Mouse (Mus musculus) limb, embryonic 14.5 days (tissue): Measurements from ENCODE around the gene Tdrd7. TPM values are rescaled to one million over a fixed set of nuclear protein-coding genes. Genes with fewer than 3 reads are reported as not detected.
A peak's percentile ranks its signal among the peaks of the same experiment; 100 is the strongest.

Experiments used
- ATAC-seq: fragments of 200-750 bp; cut with Nextera tagmentation; 2 replicates; pipeline ENCODE4 v1.8.0; 2017; ENCODE audit warnings: low read depth, moderate number of reproducible peaks, moderate TSS enrichment; ENCODE audit not compliant: low FRiP score
- DNase-seq: peaks from one replicate; pipeline ENCODE4 v3.0.0-alpha.2; 2015; ENCODE audit warnings: low spot score
- H3K27ac ChIP-seq: fragments of 300-500 bp; sonication (generic); replicated peaks from 2 replicates; pipeline ENCODE4 v1.5.1; 2014; ENCODE audit warnings: low read depth, mild to moderate bottlenecking, low read length, moderate library complexity, mixed read lengths
- H3K27me3 ChIP-seq: fragments of 300-500 bp; sonication (generic); 2 replicates; pipeline ENCODE4 v1.6.1; 2014; ENCODE audit warnings: low read length, mixed read lengths; ENCODE audit not compliant: control insufficient read depth, insufficient read depth
- H3K36me3 ChIP-seq: fragments of 300-500 bp; sonication (generic); 2 replicates; pipeline ENCODE4 v1.6.1; 2014; ENCODE audit warnings: mild to moderate bottlenecking, low read length, moderate library complexity, mixed read lengths; ENCODE audit not compliant: control insufficient read depth, insufficient read depth
- H3K4me1 ChIP-seq: fragments of 300-500 bp; sonication (generic); 2 replicates; pipeline ENCODE4 v1.6.1; 2014; ENCODE audit warnings: antibody characterized with exemption, low read length, mixed read lengths; ENCODE audit not compliant: control insufficient read depth, insufficient read depth
- H3K4me2 ChIP-seq: fragments of 300-500 bp; sonication (generic); replicated peaks from 2 replicates; pipeline ENCODE4 v1.6.1; 2014; ENCODE audit warnings: low read depth, mild to moderate bottlenecking, low read length, moderate library complexity; ENCODE audit not compliant: severe bottlenecking
- H3K4me3 ChIP-seq: fragments of 300-500 bp; sonication (generic); replicated peaks from 2 replicates; pipeline ENCODE4 v1.5.1; 2014; ENCODE audit warnings: low read length
- H3K9ac ChIP-seq: fragments of 300-500 bp; sonication (generic); 2 replicates; pipeline ENCODE4 v1.6.1; 2014; ENCODE audit warnings: mild to moderate bottlenecking, low read depth, low read length, moderate library complexity; ENCODE audit not compliant: severe bottlenecking
- H3K9me3 ChIP-seq: fragments of 300-500 bp; sonication (generic); 2 replicates; pipeline ENCODE4 v1.6.1; 2016; ENCODE audit warnings: low read length; ENCODE audit not compliant: control insufficient read depth
- POLR2A ChIP-seq: fragments of 200-500 bp; IDR thresholded peaks from 2 replicates; pipeline ENCODE4 v1.8.0; 2012; ENCODE audit warnings: inconsistent platforms, mild to moderate bottlenecking, moderate library complexity, borderline replicate concordance; ENCODE audit not compliant: insufficient read depth, insufficient read length; ENCODE audit errors: extremely low read depth
- WGBS: fragments of 180-500 bp; shearing (Covaris S2); extraction: QIAGEN DNeasy Blood & Tissue Kit; methylation state at CpG from one replicate; pipeline ENCODE4 v1.1.7; 2014; 5-methylcytosine and 5-hydroxymethylcytosine counted together
- polyA plus RNA-seq, 2 experiments: library from polyadenylated mRNA; depleted of rRNA in 1 of 2; stranded (reverse) in 1 of 2; unstranded in 1 of 2; fragments of >200 nt; fragmentation: Nextera tagmentation in 1 of 2; extraction: Ambion mirVana in 1 of 2; gene quantifications; 2 replicates each; pipeline versions ENCODE4 v1.2.1 to v1.2.3; 2012 to 2014

The Tdrd7 gene
- polyA plus RNA-seq, 2 experiments: 12.7 to 12.9 TPM

DNA sequence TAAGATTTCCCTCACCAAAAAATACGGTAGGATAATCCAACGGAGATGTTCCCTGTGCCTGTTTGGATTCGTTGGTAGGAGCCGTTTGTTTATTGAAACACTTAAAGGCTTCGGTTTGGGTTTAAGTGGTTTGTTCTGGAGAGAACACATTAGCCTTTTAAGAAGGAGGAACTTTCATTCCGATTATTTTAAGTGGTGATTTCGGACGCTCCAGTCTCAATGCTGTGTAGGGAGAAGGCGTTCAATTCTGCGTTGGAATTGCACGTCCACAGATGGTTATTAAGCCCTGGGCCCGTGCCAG, 73.4 kb downstream of the Tdrd7 start:
- 11% methylated on average over 12 of the region's 12 CpGs for WGBS
- Histone ChIP-seq H3K9me3 (no peaks in the 10 kb centered on the region), H3K4me3 (peak overlapping the region; percentile 54), H3K27me3 (peaks cover 35% of the 10 kb centered on the region), H3K4me1 (peaks cover 5% of the 10 kb centered on the region; the same call in 1 of the 2 replicates), H3K9ac (no peak overlapping the region; the same call in 1 of the 2 replicates), H3K4me2 (peak overlapping the region; percentile 99), H3K36me3 (no peaks in the 10 kb centered on the region), H3K27ac (no peak overlapping the region)
- DNase-seq (no peak), ATAC-seq (no peak)
- no peak for TF ChIP-seq POLR2A

- Histone ChIP-seq H3K36me3 (no peaks in the 10 kb centered on the region), H3K9me3 (no peaks in the 10 kb centered on the region), H3K27ac (no peak within 1 kb of the TSS), H3K4me3 (peak within 1 kb of the TSS; percentile 54), H3K27me3 (peaks cover 35% of the 10 kb centered on the region), H3K4me2 (peak within 1 kb of the TSS; percentile 99), H3K4me1 (peaks cover 5% of the 10 kb centered on the region; the same call in 1 of the 2 replicates), H3K9ac (peak within 1 kb of the TSS; percentile 60)
- TF ChIP-seq POLR2A: no peak
- DNase-seq (no peak), ATAC-seq (peak; percentile 39; the same call in 1 of the 2 replicates)
- 1% methylated on average over 34 of the region's 72 CpGs for WGBS
Observed at GRCm38 (mm10) chr4:46038892-46039751, 74.0 kb downstream of the Tdrd7 start, which contains the start of gene Tmod1. Gene Tmod1 (plus strand): TSS chr4:46038935.

GRCm38 (mm10) chr4:46039899-46040298, 74.8 kb downstream of the Tdrd7 start:
- Histone ChIP-seq H3K27me3 (peaks cover 35% of the 10 kb centered on the region), H3K4me1 (peaks cover 5% of the 10 kb centered on the region; the same call in 1 of the 2 replicates), H3K9ac (no peak overlapping the region), H3K4me2 (peak overlapping the region; percentile 99), H3K36me3 (no peaks in the 10 kb centered on the region), H3K9me3 (no peaks in the 10 kb centered on the region), H3K27ac (no peak overlapping the region), H3K4me3 (peak overlapping the region; percentile 54)
- ATAC-seq (no peak), DNase-seq (no peak)
- WGBS: 18% methylated on average over 6 of the region's 6 CpGs
- TF ChIP-seq POLR2A: no peak

- Histone ChIP-seq H3K27ac (no peak overlapping the region), H3K9me3 (no peaks in the 10 kb centered on the region), H3K4me1 (peaks cover 5% of the 10 kb centered on the region; the same call in 1 of the 2 replicates), H3K4me2 (no peak overlapping the region), H3K9ac (no peak overlapping the region), H3K4me3 (no peak overlapping the region), H3K36me3 (no peaks in the 10 kb centered on the region), H3K27me3 (peaks cover 35% of the 10 kb centered on the region)
- no peak for TF ChIP-seq POLR2A
- DNase-seq (no peak), ATAC-seq (no peak)
- 14% methylated on average over 9 of the region's 9 CpGs for WGBS
Observed at GRCm38 (mm10) chr4:46040594-46041192, 75.6 kb downstream of the Tdrd7 start.

GRCm38 (mm10) chr4:46041761-46042504, 76.8 kb downstream of the Tdrd7 start:
- WGBS: 30% methylated on average over 7 of the region's 7 CpGs
- Histone ChIP-seq H3K4me3 (no peak overlapping the region), H3K9ac (no peak overlapping the region), H3K36me3 (no peaks in the 10 kb centered on the region), H3K4me1 (peaks cover 5% of the 10 kb centered on the region; the same call in 1 of the 2 replicates), H3K9me3 (no peaks in the 10 kb centered on the region), H3K4me2 (no peak overlapping the region), H3K27me3 (peaks cover 35% of the 10 kb centered on the region), H3K27ac (no peak overlapping the region)
- no peak for TF ChIP-seq POLR2A
- DNase-seq (no peak), ATAC-seq (no peak)
